Mouse (Mus musculus): ENCODE measurements around the gene Slc24a3. TPM values are rescaled to one million over a fixed set of nuclear protein-coding genes. Genes with fewer than 3 reads are reported as not detected.

Slc24a3 gene
- 18.4 and 27.1 TPM in 2 replicates for polyA plus RNA-seq (2012; rRNA removed)

DNA sequence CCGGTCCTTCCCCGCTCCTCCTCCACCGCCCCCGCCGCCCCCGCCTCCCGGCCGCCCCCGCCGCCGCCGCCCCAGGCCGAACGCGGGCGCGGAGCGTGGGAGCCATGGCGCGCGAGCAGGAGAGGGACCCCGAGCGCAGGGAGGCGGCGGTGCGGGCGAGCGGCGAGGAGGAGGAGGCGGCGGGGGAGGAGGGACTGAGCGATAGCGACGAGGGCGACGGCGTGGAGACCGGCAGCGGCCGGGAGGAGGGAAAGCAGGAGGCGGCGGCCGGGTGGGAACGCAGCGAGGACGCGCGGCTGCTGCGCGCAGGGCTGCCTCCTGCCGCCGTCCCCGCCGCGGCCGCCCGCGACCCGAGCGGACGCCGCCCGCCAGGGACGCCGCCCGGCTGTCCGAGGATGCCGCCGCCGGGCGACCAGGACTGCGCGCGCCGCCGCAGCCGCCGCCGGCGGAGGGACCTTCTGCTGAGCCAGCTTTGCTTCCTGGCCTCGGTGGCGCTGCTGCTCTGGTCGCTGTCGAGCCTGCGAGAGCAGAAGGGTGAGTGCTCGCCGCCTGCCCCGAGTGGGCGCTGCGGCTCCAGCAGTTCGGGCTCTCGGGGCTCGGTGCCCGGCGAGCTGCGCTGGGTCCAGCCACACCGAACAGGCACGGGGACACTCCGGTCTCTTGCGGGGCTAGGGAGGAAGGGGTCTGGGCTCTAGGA, at the start of gene Slc24a3:
Gene Slc24a3 (plus strand): TSS at position 91 of the 697 bp plus-strand sequence.

DNA sequence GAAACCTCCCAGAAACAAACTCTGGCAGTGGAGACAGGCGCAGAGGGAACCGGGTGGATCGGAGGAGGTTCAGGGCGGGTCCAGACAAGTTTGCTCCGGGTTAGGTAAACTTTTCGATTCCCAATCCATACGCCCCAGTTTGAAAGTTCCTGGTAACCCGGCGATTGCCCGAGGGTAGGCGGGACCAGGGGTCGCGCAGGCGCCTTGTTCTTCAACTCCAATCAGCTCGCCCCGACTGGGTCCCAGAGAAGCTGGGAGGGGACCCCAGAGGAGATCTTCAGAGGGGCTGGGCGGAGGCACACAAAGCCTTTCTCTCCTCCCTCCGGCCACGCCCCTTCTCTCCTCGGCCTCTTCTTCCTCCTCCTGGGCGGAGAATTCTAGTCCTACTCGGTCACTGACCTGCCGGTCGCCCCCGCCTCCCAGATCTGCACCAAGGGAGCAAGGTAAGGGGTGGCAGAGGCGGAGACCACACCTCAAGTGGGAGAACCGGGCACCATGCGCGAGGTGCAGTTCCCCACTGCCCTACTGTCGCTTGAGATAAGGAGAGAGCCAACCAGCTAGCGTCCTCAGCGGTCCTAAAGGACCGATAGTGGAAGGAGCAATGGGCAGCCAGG, 507.7 kb downstream of the Slc24a3 start, which contains the start of gene Rin2:
Gene Rin2 (plus strand): TSS at position 74 of the 614 bp plus-strand sequence.

